Mouse (Mus musculus): ENCODE measurements around the gene Mcts2.
"Not testable (repeated sequence)": the region's sequence is repeated elsewhere in the genome, so short reads cannot be mapped to it uniquely, and the experiment has no call there.

The Mcts2 gene

GRCm38 (mm10) chr2:152686806-152687267 is at the start of gene Mcts2:
Gene Mcts2, plus strand, starts transcription at chr2:152687035.
- DNase-seq (ENCODE audit: low read depth, low spot score): peak; percentile 99

GRCm38 (mm10) chr2:152637381-152637780 is 49.5 kb upstream of the Mcts2 start:
- no peak for DNase-seq (ENCODE audit: low read depth, low spot score)

GRCm38 (mm10) chr2:152638865-152639264 is 48.0 kb upstream of the Mcts2 start:
- DNase-seq (ENCODE audit: low read depth, low spot score): no peak

- no peak for DNase-seq (ENCODE audit: low read depth, low spot score)
Measured at GRCm38 (mm10) chr2:152639406-152640113, 47.3 kb upstream of the Mcts2 start.

GRCm38 (mm10) chr2:152652901-152653620 is 33.8 kb upstream of the Mcts2 start:
- DNase-seq (ENCODE audit: low read depth, low spot score): no peak

GRCm38 (mm10) chr2:152653874-152654715 is 32.7 kb upstream of the Mcts2 start:
- no peak for DNase-seq (ENCODE audit: low read depth, low spot score)

- DNase-seq (ENCODE audit: low read depth, low spot score): peak; percentile 62
Measured at GRCm38 (mm10) chr2:152657398-152657797, 29.4 kb upstream of the Mcts2 start.

GRCm38 (mm10) chr2:152661163-152661562 is 25.7 kb upstream of the Mcts2 start:
- DNase-seq (ENCODE audit: low read depth, low spot score): no peak

GRCm38 (mm10) chr2:152666191-152666590 is 20.6 kb upstream of the Mcts2 start:
- not testable (repeated sequence) for DNase-seq (ENCODE audit: low read depth, low spot score)

GRCm38 (mm10) chr2:152669256-152669638 is 17.6 kb upstream of the Mcts2 start, which contains the start of gene H13:
Gene H13, plus strand, starts transcription at chr2:152669461.
- DNase-seq (ENCODE audit: low read depth, low spot score): peak; percentile 96

- peak; percentile 58 for DNase-seq (ENCODE audit: low read depth, low spot score)
Measured at GRCm38 (mm10) chr2:152669639-152670484, 17.0 kb upstream of the Mcts2 start.

GRCm38 (mm10) chr2:152670983-152671641 is 15.7 kb upstream of the Mcts2 start:
- no peak for DNase-seq (ENCODE audit: low read depth, low spot score)

- peak; percentile 92 for DNase-seq (ENCODE audit: low read depth, low spot score)
Measured at GRCm38 (mm10) chr2:152671642-152671999, 15.2 kb upstream of the Mcts2 start.

GRCm38 (mm10) chr2:152672166-152672565 is 14.7 kb upstream of the Mcts2 start:
- DNase-seq (ENCODE audit: low read depth, low spot score): no peak

GRCm38 (mm10) chr2:152674148-152674547 is 12.7 kb upstream of the Mcts2 start:
- no peak for DNase-seq (ENCODE audit: low read depth, low spot score)

GRCm38 (mm10) chr2:152675252-152675791 is 11.5 kb upstream of the Mcts2 start:
- no peak for DNase-seq (ENCODE audit: low read depth, low spot score)

GRCm38 (mm10) chr2:152678302-152678701 is 8.5 kb upstream of the Mcts2 start:
- peak; percentile 70 for DNase-seq (ENCODE audit: low read depth, low spot score)

GRCm38 (mm10) chr2:152678925-152679324 is 7.9 kb upstream of the Mcts2 start:
- DNase-seq (ENCODE audit: low read depth, low spot score): no peak

GRCm38 (mm10) chr2:152679701-152680355 is 7.0 kb upstream of the Mcts2 start:
- DNase-seq (ENCODE audit: low read depth, low spot score): no peak

- DNase-seq (ENCODE audit: low read depth, low spot score): no peak
Measured at GRCm38 (mm10) chr2:152683086-152683485, 3.7 kb upstream of the Mcts2 start.
